ENCODE assay signal across 8 mouse cellular contexts in genomic region chr10:61068436-61069192, GRCm38 (mm10). TPM values are rescaled to one million over a fixed set of nuclear protein-coding genes. Genes with fewer than 3 reads are reported as not detected.
DNase-seq lines count a peak whose midpoint lies in the region; ATAC-seq and TF ChIP-seq lines count a peak whose summit lies in the region.

No protein-coding gene starts in this region.

- no peak overlapping the region for H3K27ac ChIP-seq in intestine, embryonic 15.5 days
- no peak overlapping the region; the same call in 1 of the 2 replicates for H3K27ac ChIP-seq in midbrain, embryonic 10.5 days (replicated peaks)
- no peak overlapping the region for H3K27ac ChIP-seq in small intestine, adult 2 months (ENCODE audit: insufficient read depth, low read depth, low read length)

- H3K4me2 ChIP-seq in intestine, embryonic 15.5 days (replicated peaks), result peak overlapping the region; percentile 39; the same call in 1 of the 2 replicates

- TF ChIP-seq POLR2A in small intestine, adult 2 months (IDR thresholded peaks at IDR 0.05; ENCODE audit: low read depth, low read length), result no peak

- no peaks in the 10 kb centered on the region for H3K9me3 ChIP-seq in intestine, embryonic 15.5 days
- H3K9me3 ChIP-seq in midbrain, embryonic 10.5 days (replicated peaks), result no peaks in the 10 kb centered on the region

- peak; percentile 47 for DNase-seq in urinary bladder, postnatal 14 days (ENCODE audit: low spot score)
- no peak for DNase-seq in urinary bladder, postnatal 10 days (ENCODE audit: low spot score)
- DNase-seq in cerebellum, postnatal 25 days, result peak; percentile 56 to 74
- DNase-seq in frontal cortex, postnatal 36 days (ENCODE audit: low spot score in 2 of 2), result peak; percentile 33 to 67
- DNase-seq in left cerebral cortex, postnatal 4 days, result peak; percentile 54
- peak; percentile 64 for DNase-seq in midbrain, embryonic 10.5 days (ENCODE audit: low spot score)

- no peaks in the 10 kb centered on the region for H3K27me3 ChIP-seq in intestine, embryonic 15.5 days (replicated peaks)
- H3K27me3 ChIP-seq in midbrain, embryonic 10.5 days (ENCODE audit: low read depth, poor library complexity, severe bottlenecking), result peaks cover 81% of the 10 kb centered on the region
- H3K27me3 ChIP-seq in small intestine, adult 2 months (ENCODE audit: control insufficient read depth, insufficient read depth, low read length), result no peaks in the 10 kb centered on the region

- peaks cover 23% of the 10 kb centered on the region for H3K4me1 ChIP-seq in intestine, embryonic 15.5 days (replicated peaks)
- H3K4me1 ChIP-seq in midbrain, embryonic 10.5 days, result peaks cover 42% of the 10 kb centered on the region
- H3K4me1 ChIP-seq in small intestine, adult 2 months (ENCODE audit: control insufficient read depth, insufficient read depth, insufficient read length, low read length), result peaks cover 3% of the 10 kb centered on the region

- H3K9ac ChIP-seq in intestine, embryonic 15.5 days, result no peak overlapping the region

- peak; percentile 93; the same call in 1 of the 2 replicates for TF ChIP-seq CTCF in small intestine, adult 2 months (IDR thresholded peaks at IDR 0.05; ENCODE audit: extremely low read depth, insufficient read length, insufficient replicate concordance, low read depth, low read length)

- no peak overlapping the region for H3K4me3 ChIP-seq in intestine, embryonic 15.5 days (replicated peaks)
- 0 out of 2 replicates have a peak overlapping the region, but pooled peaks have one; percentile 2 for H3K4me3 ChIP-seq in midbrain, embryonic 10.5 days
- H3K4me3 ChIP-seq in small intestine, adult 2 months (ENCODE audit: low read depth, low read length), result no peak overlapping the region

- WGBS in intestine, embryonic 15.5 days, result 10% methylated on average over 8 of the region's 8 CpGs
- 3% methylated on average over 8 of the region's 8 CpGs for WGBS in midbrain, embryonic 10.5 days
- 18% methylated on average over 8 of the region's 8 CpGs for WGBS in small intestine, adult 2 months

- intact Hi-C loops in left cerebral cortex, postnatal 4 days (cut with DNase I), result no loop called here

- H3K36me3 ChIP-seq in intestine, embryonic 15.5 days, result no peaks in the 10 kb centered on the region
- no peaks in the 10 kb centered on the region for H3K36me3 ChIP-seq in midbrain, embryonic 10.5 days
- H3K36me3 ChIP-seq in small intestine, adult 2 months (ENCODE audit: control insufficient read depth, insufficient read depth, low read length), result no peaks in the 10 kb centered on the region

- peak; percentile 22; the same call in 1 of the 2 replicates for ATAC-seq in intestine, embryonic 15.5 days

RNA-seq across cellular contexts. Expression of gene Pcbd1, which starts 20.5 kb away (rescaled TPM):
- polyA plus RNA-seq in intestine, embryonic 15.5 days (2015; fragmentation: Nextera tagmentation; extraction: Ambion mirVana), result 207 and 233 TPM in 2 replicates
- 10 to 100 TPM; 12.1 to 16.6 TPM for total RNA-seq in left cerebral cortex, postnatal 4 days (2021)
- polyA plus RNA-seq in midbrain, embryonic 10.5 days (2016; fragmentation: Nextera tagmentation; extraction: Ambion mirVana), result 21.0 and 29.3 TPM in 2 replicates
- polyA plus RNA-seq in small intestine, adult 2 months (2012; rRNA removed), result 14.7 and 21.0 TPM in 2 replicates
